Mouse (Mus musculus) layer of hippocampus, adult 2 months (tissue): ENCODE results near the gene Hsp90ab1. TPM values are rescaled to one million over a fixed set of nuclear protein-coding genes. Genes with fewer than 3 reads are reported as not detected.

Source experiments
- DNase-seq, 2 experiments: peaks; one replicate each; pipeline ENCODE4 v3.0.0; 2022; ENCODE audit warnings: low spot score in 2 of 2
- H3K27ac ChIP-seq: fragments of 200-600 bp; 2 replicates; pipeline ENCODE4 v1.8.1; 2022
- H3K4me3 ChIP-seq: fragments of 200-600 bp; 2 replicates; pipeline ENCODE4 v1.8.1; 2022; ENCODE audit warnings: mild to moderate bottlenecking
- CTCF ChIP-seq: fragments of 200-600 bp; conservative IDR thresholded peaks from 2 replicates; pipeline ENCODE4 v1.8.1; 2022; ENCODE audit warnings: antibody characterized with exemption, mild to moderate bottlenecking, moderate library complexity
- long read RNA-seq, 2 experiments: library from polyadenylated mRNA; stranded (forward); transcript quantifications; one replicate each; pipeline ENCODE4 v2.0.0; 2021; ENCODE audit warnings: borderline mapping rate in 2 of 2
- total RNA-seq, 2 experiments: library from RNA; stranded (reverse); gene quantifications; 2 replicates each; pipeline ENCODE4 v1.2.3; 2021

Hsp90ab1 gene
- total RNA-seq = 1,000 to 10,000 TPM; 1,695 to 1,765 TPM
- long read RNA-seq, experiment 1, transcript Hsp90ab1-201 (11 exons, 2,520 nt) = major isoform, 1,278 of 1,486 reads
- long read RNA-seq, experiment 1, partial matches to known transcripts = 168 of 1,486 reads
- long read RNA-seq, experiment 1, other reads (novel, unspliced or antisense) = 40 of 1,486 reads
- long read RNA-seq, experiment 2, transcript Hsp90ab1-201 (11 exons, 2,520 nt) = major isoform, 1,758 of 1,988 reads
- long read RNA-seq, experiment 2, partial matches to known transcripts = 187 of 1,988 reads
- long read RNA-seq, experiment 2, other reads (novel, unspliced or antisense) = 43 of 1,988 reads

GRCm38 (mm10) chr17:45573087-45573779 is at the start of gene Hsp90ab1:
TSS of gene Hsp90ab1 (minus strand) at chr17:45573271.
- Histone ChIP-seq H3K27ac (peak within 1 kb of the TSS; percentile 99), H3K4me3 (peak within 1 kb of the TSS; percentile 94)
- no peak for TF ChIP-seq CTCF
- DNase-seq = peak; percentile 98 to 99

- no peak for TF ChIP-seq CTCF
- DNase-seq = no peak
- H3K4me3 ChIP-seq = peak overlapping the region; percentile 18; the same call in 1 of the 2 replicates
- H3K27ac ChIP-seq = peak overlapping the region; percentile 20; the same call in 1 of the 2 replicates
Measured at GRCm38 (mm10) chr17:45619386-45620256, 46.5 kb upstream of the Hsp90ab1 start.

GRCm38 (mm10) chr17:45618941-45619385 is 45.9 kb upstream of the Hsp90ab1 start:
- DNase-seq = no peak
- Histone ChIP-seq H3K27ac (peak overlapping the region; percentile 20; the same call in 1 of the 2 replicates), H3K4me3 (no peak overlapping the region)
- TF ChIP-seq CTCF = no peak

GRCm38 (mm10) chr17:45617655-45618054 is 44.6 kb upstream of the Hsp90ab1 start:
- no peak for TF ChIP-seq CTCF
- DNase-seq = no peak
- Histone ChIP-seq H3K4me3 (no peak overlapping the region), H3K27ac (no peak overlapping the region)

GRCm38 (mm10) chr17:45616679-45617078 is 43.6 kb upstream of the Hsp90ab1 start:
- H3K4me3 ChIP-seq = no peak overlapping the region
- no peak for DNase-seq
- no peak overlapping the region for H3K27ac ChIP-seq
- no peak for TF ChIP-seq CTCF

DNA sequence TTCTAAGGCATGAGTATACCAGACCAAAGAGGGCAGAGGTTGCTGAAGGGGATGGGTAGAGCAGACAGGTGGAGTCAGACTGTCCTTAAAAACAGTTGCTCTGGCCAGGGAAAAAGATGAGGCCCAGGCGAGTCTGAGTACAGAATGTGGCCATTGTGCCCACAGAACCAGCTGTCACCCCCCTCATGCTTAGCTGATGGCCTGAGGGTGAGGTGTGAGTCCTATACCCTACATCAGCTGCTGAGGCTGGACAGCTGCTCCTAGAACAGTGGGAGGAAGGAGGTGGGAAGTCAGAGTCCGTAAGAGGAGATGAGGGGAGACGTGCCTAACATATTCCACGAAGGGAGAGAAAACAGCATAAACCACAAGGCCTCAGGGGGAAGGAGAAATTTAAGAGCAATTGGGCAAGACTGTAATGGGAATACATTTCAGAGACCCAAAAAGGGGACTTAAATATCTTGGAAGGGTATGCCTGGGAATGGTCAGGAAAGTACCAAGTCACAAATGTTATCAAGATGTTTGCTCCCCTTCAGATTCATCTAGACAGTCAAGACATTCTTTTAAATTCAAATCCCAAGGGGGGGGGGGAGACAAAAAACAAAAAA is 43.1 kb upstream of the Hsp90ab1 start:
- Histone ChIP-seq H3K4me3 (no peak overlapping the region), H3K27ac (no peak overlapping the region)
- TF ChIP-seq CTCF = no peak
- DNase-seq = no peak

DNA sequence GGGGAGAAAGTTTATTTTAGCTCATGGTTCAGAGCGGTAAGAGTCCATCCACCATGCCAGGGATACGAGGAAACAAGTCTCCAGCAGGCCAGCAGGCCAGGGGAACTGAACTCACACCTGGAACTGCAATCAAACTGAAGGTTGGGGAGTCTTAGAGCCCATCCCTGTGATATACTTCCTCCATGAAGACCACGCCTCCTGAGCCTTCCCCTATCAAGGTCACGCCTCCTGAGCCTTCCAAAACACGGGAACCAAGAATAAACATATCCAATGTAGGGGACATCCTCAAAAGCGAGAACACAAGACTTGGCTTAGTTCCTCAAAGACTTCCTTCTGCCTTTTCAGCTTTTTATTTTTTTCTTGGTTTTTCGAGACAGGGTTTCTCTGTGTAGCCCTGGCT is 39.9 kb upstream of the Hsp90ab1 start:
- no peak overlapping the region for H3K27ac ChIP-seq
- no peak for TF ChIP-seq CTCF
- DNase-seq = no peak

GRCm38 (mm10) chr17:45612008-45612407 is 38.9 kb upstream of the Hsp90ab1 start:
- no peak overlapping the region for H3K4me3 ChIP-seq
- TF ChIP-seq CTCF = no peak
- H3K27ac ChIP-seq = no peak overlapping the region
- DNase-seq = no peak

More for the DNA sequence above, 39.9 kb upstream of the Hsp90ab1 start:
- no peak overlapping the region for H3K4me3 ChIP-seq

- H3K4me3 ChIP-seq = no peak overlapping the region
- DNase-seq = no peak
- H3K27ac ChIP-seq = no peak overlapping the region
- no peak for TF ChIP-seq CTCF
Measured at GRCm38 (mm10) chr17:45610144-45610866, 37.2 kb upstream of the Hsp90ab1 start.

DNA sequence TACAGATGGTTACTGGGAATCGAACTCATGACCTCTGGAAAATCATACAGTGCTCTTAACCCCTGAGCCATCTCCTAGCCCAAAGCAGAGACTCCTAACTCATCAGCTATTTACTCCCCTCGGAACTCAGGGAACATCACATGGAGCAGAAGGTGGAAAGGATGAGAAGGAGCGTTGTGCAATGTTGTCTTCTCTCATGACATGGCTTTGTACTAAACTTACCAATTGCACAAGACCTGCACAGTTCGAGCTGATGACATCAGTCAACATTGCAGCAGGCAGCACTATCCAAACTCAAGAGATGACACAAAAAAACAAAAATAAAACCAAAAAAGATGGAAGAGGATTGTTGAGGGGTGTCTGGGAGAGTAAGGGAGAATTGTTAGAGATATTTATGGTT is 35.3 kb upstream of the Hsp90ab1 start:
- no peak overlapping the region for H3K4me3 ChIP-seq
- no peak for TF ChIP-seq CTCF
- no peak for DNase-seq
- no peak overlapping the region for H3K27ac ChIP-seq

DNA sequence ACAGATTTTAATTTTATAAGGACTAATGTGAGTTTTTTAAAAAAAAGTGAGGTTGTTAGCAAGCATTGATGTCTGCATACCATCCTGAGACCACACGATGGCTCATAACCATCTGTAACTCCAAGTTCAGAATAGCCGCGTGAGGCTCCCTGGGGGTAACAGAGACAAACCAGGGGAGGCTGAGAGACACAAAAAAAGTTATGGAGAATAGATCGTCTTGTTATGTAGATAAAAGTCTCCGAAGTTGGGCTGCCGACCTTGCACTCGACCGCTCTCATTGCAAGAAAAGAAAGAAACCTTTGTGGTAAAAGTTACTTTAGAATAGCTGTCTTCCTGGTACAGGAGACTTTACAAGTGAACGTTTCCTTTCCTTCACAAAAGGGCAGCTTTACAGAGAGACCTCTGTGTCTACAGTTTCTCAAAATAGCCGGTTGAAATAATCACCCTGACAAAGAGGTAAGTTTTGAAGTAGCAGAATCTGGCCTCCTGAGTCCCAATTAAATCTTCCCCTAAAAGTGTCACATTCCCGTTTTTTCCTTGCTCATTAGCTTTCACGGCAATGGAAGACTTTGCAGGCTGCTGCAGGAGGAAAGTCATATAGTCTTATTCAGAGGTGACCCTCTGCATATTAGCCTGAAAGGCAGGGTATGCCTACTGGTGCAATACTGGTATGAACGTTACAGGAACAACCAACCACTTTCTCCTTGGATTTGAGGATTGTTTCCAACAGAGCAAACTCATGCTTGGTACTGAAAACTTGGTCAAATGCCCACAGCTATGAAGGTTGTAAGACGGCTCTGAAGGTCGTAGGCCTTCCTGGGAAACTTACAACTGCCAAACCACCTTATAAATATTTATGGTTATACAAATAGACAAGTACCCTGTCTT is 34.2 kb upstream of the Hsp90ab1 start:
- no peak for DNase-seq

More for the DNA sequence above, 34.2 kb upstream of the Hsp90ab1 start:
- H3K27ac ChIP-seq = no peak overlapping the region
- no peak for TF ChIP-seq CTCF
- H3K4me3 ChIP-seq = no peak overlapping the region
